In genomic region chr2:29532173-29532572, GRCm38 (mm10) we compare ENCODE assay signal across 32 mouse cellular contexts.
"Had no signal": no experiment of that assay in that cellular context is flagged by ENCODE, and none has a peak within 500 bp of the region (broad histone marks: within the 10 kb centered on the region; RNA-seq: fewer than 3 reads in every experiment).

No protein-coding gene starts in this region.

- H3K4me3 ChIP-seq: heart, embryonic 12.5 days; heart, embryonic 13.5 days; heart, embryonic 15.5 days; hindbrain, embryonic 10.5 days; hindbrain, embryonic 12.5 days; hindbrain, embryonic 13.5 days; hindbrain, embryonic 15.5 days; intestine, embryonic 15.5 days; kidney, embryonic 15.5 days; layer of hippocampus, adult 2 months; left cerebral cortex, adult 2 months had no signal

- ATAC-seq: hindbrain, embryonic 16.5 days; hindbrain, postnatal 0 days; intestine, embryonic 15.5 days; intestine, embryonic 16.5 days; intestine, postnatal 0 days had no signal

- H3K9ac ChIP-seq: heart, embryonic 12.5 days; heart, embryonic 13.5 days; heart, embryonic 15.5 days; hindbrain, embryonic 12.5 days; hindbrain, embryonic 13.5 days; hindbrain, embryonic 14.5 days; hindbrain, embryonic 15.5 days; intestine, embryonic 15.5 days; kidney, embryonic 15.5 days had no signal

- H3K4me2 ChIP-seq: heart, embryonic 11.5 days; heart, embryonic 12.5 days; heart, embryonic 13.5 days; heart, embryonic 15.5 days; hindbrain, embryonic 12.5 days; hindbrain, embryonic 13.5 days; hindbrain, embryonic 14.5 days; hindbrain, embryonic 15.5 days; intestine, embryonic 15.5 days; kidney, embryonic 15.5 days had no signal

- H3K27me3 ChIP-seq: heart, embryonic 12.5 days; heart, embryonic 13.5 days; heart, embryonic 15.5 days; hindbrain, embryonic 12.5 days; hindbrain, embryonic 15.5 days; intestine, embryonic 15.5 days; kidney, embryonic 15.5 days had no signal

- H3K4me1 ChIP-seq: intestine, embryonic 15.5 days; kidney, embryonic 15.5 days had no signal

- H3K9me3 ChIP-seq: heart, embryonic 12.5 days; heart, embryonic 13.5 days; heart, embryonic 15.5 days; hindbrain, embryonic 10.5 days; hindbrain, embryonic 12.5 days; hindbrain, embryonic 13.5 days; hindbrain, embryonic 15.5 days; intestine, embryonic 15.5 days; kidney, embryonic 15.5 days had no signal

- DNase-seq: heart, postnatal 10 days; heart, postnatal 14 days; heart, postnatal 36 days; heart, postnatal 4 days; kidney, adult 11 months; kidney, adult 18-20 months; kidney, adult 8-10 months; kidney, postnatal 10 days; kidney, postnatal 14 days; kidney, postnatal 25 days; kidney, postnatal 36 days; kidney, postnatal 4 days; layer of hippocampus, adult 9-11 months; layer of hippocampus, postnatal 36 days had no signal

- H3K27ac ChIP-seq: heart, embryonic 13.5 days; heart, embryonic 15.5 days; hindbrain, embryonic 10.5 days; hindbrain, embryonic 12.5 days; hindbrain, embryonic 13.5 days; hindbrain, embryonic 14.5 days; hindbrain, embryonic 15.5 days; hindbrain, postnatal 0 days; intestine, embryonic 15.5 days; kidney, embryonic 15.5 days; kidney, postnatal 0 days; layer of hippocampus, adult 2 months; left cerebral cortex, adult 2 months had no signal

- H3K36me3 ChIP-seq: heart, embryonic 12.5 days; heart, embryonic 13.5 days; heart, embryonic 15.5 days; hindbrain, embryonic 10.5 days; hindbrain, embryonic 12.5 days; hindbrain, embryonic 13.5 days; hindbrain, embryonic 15.5 days; intestine, embryonic 15.5 days; kidney, embryonic 15.5 days had no signal
